ENCODE assay signal across 15 mouse cellular contexts in the genomic region with DNA sequence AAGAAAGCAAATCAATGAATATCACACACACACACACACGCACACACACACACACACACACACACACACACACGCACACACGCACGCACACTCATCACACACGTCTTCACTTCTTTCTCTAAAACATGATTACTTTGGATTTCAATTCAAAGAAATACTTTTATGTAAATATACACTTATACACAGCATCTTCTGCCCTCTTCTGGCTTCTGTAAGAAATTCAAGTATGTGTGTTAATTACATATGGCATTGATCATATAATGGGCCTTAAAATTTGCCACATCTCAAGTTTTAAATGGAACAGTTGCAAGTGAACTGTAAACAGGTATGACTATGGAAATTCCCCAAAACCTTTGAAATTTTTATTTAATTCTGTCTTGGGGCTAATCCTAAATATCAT. TPM values are rescaled to one million over a fixed set of nuclear protein-coding genes. Genes with fewer than 3 reads are reported as not detected.
DNase-seq lines count a peak whose midpoint lies in the region; ATAC-seq and TF ChIP-seq lines count a peak whose summit lies in the region.
"Had no signal": no experiment of that assay in that cellular context is flagged by ENCODE, and none has a peak within 500 bp of the region (broad histone marks: within the 10 kb centered on the region; RNA-seq: fewer than 3 reads in every experiment).

No protein-coding gene starts in this region.

- DNase-seq in embryonic facial prominence, embryonic 14.5 days (ENCODE audit: low spot score) = peak; percentile 8
- no peak for DNase-seq in embryonic facial prominence, embryonic 10.5 days (ENCODE audit: low spot score)
- peak; percentile 55 for DNase-seq in midbrain, embryonic 14.5 days
- no peak for DNase-seq in midbrain, embryonic 10.5 days (ENCODE audit: low spot score)
- no peak for DNase-seq in MN1 (ENCODE audit: low spot score)
- DNase-seq: cerebellum, adult 11 months; layer of hippocampus, adult 9-11 months; liver, postnatal 0 days; right cerebral cortex, adult 18-20 months; thymus, postnatal 4 days had no signal

- TF ChIP-seq CTCF in intestine, postnatal 0 days (IDR thresholded peaks at IDR 0.05; ENCODE audit: low read depth) = peak; percentile 26; the same call in 1 of the 2 replicates

- H3K4me2 ChIP-seq in embryonic facial prominence, embryonic 14.5 days (ENCODE audit: low read depth, low read length) = no peak overlapping the region
- H3K4me2 ChIP-seq in intestine, postnatal 0 days (replicated peaks; ENCODE audit: low read depth) = no peak overlapping the region
- no peak overlapping the region for H3K4me2 ChIP-seq in intestine, embryonic 15.5 days (replicated peaks)
- H3K4me2 ChIP-seq in midbrain, embryonic 14.5 days (ENCODE audit: low read length) = no peak overlapping the region
- H3K4me2 ChIP-seq: heart, embryonic 13.5 days; midbrain, embryonic 15.5 days had no signal

- no peaks in the 10 kb centered on the region for H3K36me3 ChIP-seq in embryonic facial prominence, embryonic 14.5 days (ENCODE audit: control insufficient read depth, insufficient read depth, low read length)
- no peaks in the 10 kb centered on the region for H3K36me3 ChIP-seq in embryonic facial prominence, embryonic 10.5 days (replicated peaks)
- H3K36me3 ChIP-seq in intestine, postnatal 0 days (ENCODE audit: control insufficient read depth, insufficient read depth) = no peaks in the 10 kb centered on the region
- H3K36me3 ChIP-seq in intestine, embryonic 15.5 days = no peaks in the 10 kb centered on the region
- H3K36me3 ChIP-seq in midbrain, embryonic 14.5 days (ENCODE audit: control insufficient read depth, insufficient read depth, low read length) = no peaks in the 10 kb centered on the region
- no peaks in the 10 kb centered on the region for H3K36me3 ChIP-seq in midbrain, embryonic 10.5 days
- H3K36me3 ChIP-seq: heart, embryonic 13.5 days; midbrain, embryonic 15.5 days had no signal

- no peaks in the 10 kb centered on the region for H3K4me1 ChIP-seq in embryonic facial prominence, embryonic 14.5 days (ENCODE audit: control insufficient read depth, insufficient read depth, low read length)
- H3K4me1 ChIP-seq in embryonic facial prominence, embryonic 10.5 days = no peaks in the 10 kb centered on the region
- no peaks in the 10 kb centered on the region for H3K4me1 ChIP-seq in intestine, postnatal 0 days (replicated peaks; ENCODE audit: control insufficient read depth, insufficient read depth, low read length)
- H3K4me1 ChIP-seq in intestine, embryonic 15.5 days (replicated peaks) = no peaks in the 10 kb centered on the region
- H3K4me1 ChIP-seq in midbrain, embryonic 14.5 days (ENCODE audit: control insufficient read depth, insufficient read depth, low read length) = no peaks in the 10 kb centered on the region
- H3K4me1 ChIP-seq in midbrain, embryonic 10.5 days = no peaks in the 10 kb centered on the region
- H3K4me1 ChIP-seq: heart, embryonic 13.5 days had no signal

- no peak overlapping the region for H3K9ac ChIP-seq in embryonic facial prominence, embryonic 14.5 days (ENCODE audit: low read depth, low read length)
- H3K9ac ChIP-seq in intestine, postnatal 0 days (ENCODE audit: low read depth, low read length) = no peak overlapping the region
- H3K9ac ChIP-seq in intestine, embryonic 15.5 days = no peak overlapping the region
- H3K9ac ChIP-seq in midbrain, embryonic 14.5 days (replicated peaks; ENCODE audit: low read length) = no peak overlapping the region
- H3K9ac ChIP-seq: heart, embryonic 13.5 days; liver, postnatal 0 days; midbrain, embryonic 15.5 days had no signal

- H3K27me3 ChIP-seq in embryonic facial prominence, embryonic 14.5 days (replicated peaks; ENCODE audit: control insufficient read depth, insufficient read depth, low read length) = no peaks in the 10 kb centered on the region
- no peaks in the 10 kb centered on the region for H3K27me3 ChIP-seq in embryonic facial prominence, embryonic 10.5 days (replicated peaks; ENCODE audit: low read depth, poor library complexity, severe bottlenecking)
- no peaks in the 10 kb centered on the region for H3K27me3 ChIP-seq in intestine, postnatal 0 days (replicated peaks; ENCODE audit: control insufficient read depth, insufficient read depth, low read length)
- no peaks in the 10 kb centered on the region for H3K27me3 ChIP-seq in intestine, embryonic 15.5 days (replicated peaks)
- H3K27me3 ChIP-seq in midbrain, embryonic 14.5 days (ENCODE audit: control insufficient read depth, insufficient read depth, low read length) = no peaks in the 10 kb centered on the region
- no peaks in the 10 kb centered on the region for H3K27me3 ChIP-seq in midbrain, embryonic 10.5 days (ENCODE audit: low read depth, poor library complexity, severe bottlenecking)
- H3K27me3 ChIP-seq: heart, embryonic 13.5 days; midbrain, embryonic 15.5 days had no signal

- no peak overlapping the region for H3K4me3 ChIP-seq in embryonic facial prominence, embryonic 14.5 days (ENCODE audit: low read depth, low read length)
- H3K4me3 ChIP-seq in embryonic facial prominence, embryonic 10.5 days = no peak overlapping the region
- H3K4me3 ChIP-seq in intestine, postnatal 0 days (ENCODE audit: low read depth, low read length) = no peak overlapping the region
- H3K4me3 ChIP-seq in intestine, embryonic 15.5 days (replicated peaks) = no peak overlapping the region
- H3K4me3 ChIP-seq in midbrain, embryonic 14.5 days (replicated peaks; ENCODE audit: low read depth, low read length) = no peak overlapping the region
- H3K4me3 ChIP-seq in midbrain, embryonic 10.5 days = no peak overlapping the region
- H3K4me3 ChIP-seq: heart, embryonic 13.5 days; midbrain, embryonic 15.5 days had no signal

- H3K9me3 ChIP-seq in embryonic facial prominence, embryonic 14.5 days (ENCODE audit: control insufficient read depth, low read length) = no peaks in the 10 kb centered on the region
- H3K9me3 ChIP-seq in embryonic facial prominence, embryonic 10.5 days = no peaks in the 10 kb centered on the region
- H3K9me3 ChIP-seq in intestine, postnatal 0 days (ENCODE audit: control insufficient read depth) = no peaks in the 10 kb centered on the region
- no peaks in the 10 kb centered on the region for H3K9me3 ChIP-seq in intestine, embryonic 15.5 days
- no peaks in the 10 kb centered on the region for H3K9me3 ChIP-seq in midbrain, embryonic 14.5 days (ENCODE audit: control insufficient read depth, low read length)
- no peaks in the 10 kb centered on the region for H3K9me3 ChIP-seq in midbrain, embryonic 10.5 days (replicated peaks)
- H3K9me3 ChIP-seq: heart, embryonic 13.5 days; midbrain, embryonic 15.5 days had no signal

- H3K27ac ChIP-seq in embryonic facial prominence, embryonic 14.5 days (replicated peaks; ENCODE audit: low read depth, low read length) = no peak overlapping the region
- H3K27ac ChIP-seq in embryonic facial prominence, embryonic 10.5 days (replicated peaks) = no peak overlapping the region
- no peak overlapping the region for H3K27ac ChIP-seq in intestine, postnatal 0 days (ENCODE audit: low read depth, low read length)
- H3K27ac ChIP-seq in intestine, embryonic 15.5 days = no peak overlapping the region
- H3K27ac ChIP-seq in midbrain, embryonic 14.5 days (replicated peaks; ENCODE audit: low read depth, low read length) = no peak overlapping the region
- H3K27ac ChIP-seq in midbrain, embryonic 10.5 days (replicated peaks) = no peak overlapping the region
- H3K27ac ChIP-seq: heart, embryonic 13.5 days; macrophage; midbrain, embryonic 15.5 days had no signal

- 75% methylated on average over 5 of the region's 5 CpGs for WGBS in embryonic facial prominence, embryonic 14.5 days
- 88% methylated on average over 5 of the region's 5 CpGs for WGBS in embryonic facial prominence, embryonic 10.5 days
- WGBS in intestine, postnatal 0 days = 78% methylated on average over 5 of the region's 5 CpGs
- WGBS in intestine, embryonic 15.5 days = 70% methylated on average over 5 of the region's 5 CpGs
- WGBS in midbrain, embryonic 14.5 days = 83% methylated on average over 5 of the region's 5 CpGs
- whole genome bisulfite sequencing in midbrain, embryonic 10.5 days = 92% methylated on average over 5 of the region's 5 CpGs

- no peak for ATAC-seq in embryonic facial prominence, embryonic 14.5 days (ENCODE audit: low read depth)
- no peak for ATAC-seq in intestine, postnatal 0 days
- no peak for ATAC-seq in intestine, embryonic 15.5 days
- ATAC-seq in midbrain, embryonic 14.5 days (ENCODE audit: low FRiP score, low TSS enrichment) = no peak
- ATAC-seq: liver, postnatal 0 days; midbrain, embryonic 15.5 days had no signal

RNA-seq across cellular contexts. Expression of a gene that starts 35.0 kb away (rescaled TPM):
- polyA plus RNA-seq in embryonic facial prominence, embryonic 14.5 days (2014; fragmentation: Nextera tagmentation; extraction: Ambion mirVana) = 1.9 and 2.9 TPM in 2 replicates
- polyA plus RNA-seq in embryonic facial prominence, embryonic 10.5 days (2016; fragmentation: Nextera tagmentation; extraction: Ambion mirVana) = 0.69 and 0.88 TPM in 2 replicates
- 1.1 and 1.2 TPM in 2 replicates for polyA plus RNA-seq in intestine, postnatal 0 days (2015; fragmentation: Nextera tagmentation; extraction: Ambion mirVana)
- 2.5 and 3.2 TPM in 2 replicates for polyA plus RNA-seq in intestine, embryonic 15.5 days (2015; fragmentation: Nextera tagmentation; extraction: Ambion mirVana)
- polyA plus RNA-seq in midbrain, embryonic 14.5 days (2014; fragmentation: Nextera tagmentation; extraction: Ambion mirVana) = 29.9 and 31.3 TPM in 2 replicates
- 1.0 and 2.0 TPM in 2 replicates for polyA plus RNA-seq in midbrain, embryonic 10.5 days (2016; fragmentation: Nextera tagmentation; extraction: Ambion mirVana)
- polyA plus RNA-seq: macrophage had no signal

Comparison
In these comparisons a context has a peak if more than half of its experiments do, and no peak if none do; other contexts are left out.
1. DNase-seq: peak in embryonic facial prominence, embryonic 14.5 days (single experiment) and midbrain, embryonic 14.5 days (single experiment); none in embryonic facial prominence, embryonic 10.5 days (single experiment), midbrain, embryonic 10.5 days (single experiment) and MN1 (single experiment).